Mouse (Mus musculus): ENCODE measurements around the gene Coil.

DNA sequence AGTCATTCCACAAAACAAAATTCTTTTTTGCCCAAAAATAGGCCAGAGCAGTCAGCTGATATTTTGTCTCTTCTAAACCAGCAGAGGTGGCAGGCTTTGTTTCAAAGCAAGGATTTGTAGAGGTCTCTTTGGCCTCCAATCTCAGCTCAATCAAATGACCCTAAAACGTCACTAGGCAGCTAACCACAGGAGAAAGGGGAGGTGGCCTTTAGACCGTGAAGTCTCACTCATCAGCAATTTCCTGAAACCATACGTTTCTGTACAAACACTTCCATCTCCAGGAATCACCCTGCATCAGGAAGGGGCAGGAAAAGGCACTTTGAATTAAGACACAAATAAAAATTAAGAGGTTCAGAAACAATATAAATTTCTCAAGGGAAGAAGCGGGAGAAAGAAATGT is 15.2 kb upstream of the Coil start:
- TF ChIP-seq CTCF (IDR thresholded peaks at IDR 0.05; ENCODE audit: low read depth, low read length) (no peak), POLR2A (IDR thresholded peaks at IDR 0.05; ENCODE audit: extremely low read depth, insufficient read depth, low read length) (no peak)
